Mouse (Mus musculus) CH12.LX (cell line): ENCODE data around the gene Nprl3. TPM values are rescaled to one million over a fixed set of nuclear protein-coding genes. Genes with fewer than 3 reads are reported as not detected.
A peak's percentile ranks its signal among the peaks of the same experiment; 100 is the strongest.

ENCODE experiments used
- DNase-seq: peaks from one replicate; pipeline ENCODE4 v3.0.0-alpha.2; 2013; ENCODE audit errors: extremely low read depth
- H3K27ac ChIP-seq: 2 replicates; pipeline ENCODE4 v1.5.1; 2012; ENCODE audit warnings: low read depth, mild to moderate bottlenecking, control low read depth, moderate library complexity; ENCODE audit not compliant: insufficient read depth
- H3K27me3 ChIP-seq: replicated peaks from 2 replicates; pipeline ENCODE3; 2012; ENCODE audit warnings: inconsistent platforms
- H3K36me3 ChIP-seq, 2 experiments: replicated peaks in 1 of 2; 2 replicates each; pipeline versions ENCODE3 to v1.6.1; 2012; ENCODE audit warnings: inconsistent platforms in 1 of 2, low read length in 1 of 2, mild to moderate bottlenecking in 1 of 2, mixed read lengths in 1 of 2, moderate library complexity in 1 of 2; ENCODE audit not compliant: control insufficient read depth in 1 of 2, insufficient read depth in 1 of 2
- H3K4me1 ChIP-seq, 2 experiments: 2 replicates each; pipeline ENCODE4 v1.6.1; 2012; ENCODE audit warnings: inconsistent platforms in 1 of 2, moderate library complexity in 1 of 2; ENCODE audit not compliant: insufficient read depth in 2 of 2, control insufficient read depth in 1 of 2
- H3K4me2 ChIP-seq: 2 replicates; pipeline ENCODE4 v1.6.1; 2012; ENCODE audit warnings: low read depth, mild to moderate bottlenecking, control low read depth; ENCODE audit not compliant: poor library complexity, insufficient read depth, severe bottlenecking
- H3K4me3 ChIP-seq, 3 experiments: fragments of 150-350 bp in 1 of 3; sonication (generic) in 1 of 3; replicated peaks in 1 of 3; 2 replicates each; pipeline versions ENCODE3 to v1.5.1; 2011 to 2012; ENCODE audit warnings: low read depth in 2 of 3, low read length in 2 of 3, mild to moderate bottlenecking in 2 of 3, moderate library complexity in 2 of 3, control low read depth in 1 of 3, improper control_type of control experiment in 1 of 3, inconsistent platforms in 1 of 3, mixed read lengths in 1 of 3; ENCODE audit not compliant: poor library complexity in 1 of 3
- H3K79me2 ChIP-seq: replicated peaks from 2 replicates; pipeline ENCODE4 v1.6.1; 2012; ENCODE audit warnings: mild to moderate bottlenecking, moderate library complexity; ENCODE audit not compliant: control insufficient read depth, poor library complexity, insufficient read depth, severe bottlenecking; ENCODE audit errors: extremely low read depth
- H3K9ac ChIP-seq: 2 replicates; pipeline ENCODE4 v1.6.1; 2012; ENCODE audit warnings: low read depth, mild to moderate bottlenecking, control low read depth, moderate library complexity; ENCODE audit not compliant: insufficient read depth
- H3K9me3 ChIP-seq: replicated peaks from 2 replicates; pipeline ENCODE3; 2012; ENCODE audit warnings: low read length, inconsistent platforms, mixed read lengths
- BHLHE40 ChIP-seq: IDR thresholded peaks from 2 replicates; pipeline ENCODE4 v1.6.1; 2011; ENCODE audit warnings: mild to moderate bottlenecking, low read depth, low read length, improper control_type of control experiment
- CHD2 ChIP-seq: IDR thresholded peaks from 2 replicates; pipeline ENCODE4 v1.6.1; 2011; ENCODE audit warnings: low read length, improper control_type of control experiment
- CTCF ChIP-seq, 2 experiments: IDR thresholded peaks in 1 of 2; conservative IDR thresholded peaks in 1 of 2; 2 replicates each; pipeline ENCODE4 v1.5.1; 2011 to 2012; ENCODE audit warnings: low read depth in 2 of 2, low read length in 2 of 2, improper control_type of control experiment in 1 of 2, inconsistent platforms in 1 of 2, mild to moderate bottlenecking in 1 of 2, moderate library complexity in 1 of 2
- E2F4 ChIP-seq: IDR thresholded peaks from 2 replicates; pipeline ENCODE4 v1.6.1; 2011; ENCODE audit warnings: low read depth, low read length, improper control_type of control experiment; ENCODE audit not compliant: insufficient replicate concordance
- ELF1 ChIP-seq: IDR thresholded peaks from 2 replicates; pipeline ENCODE4 v1.6.1; 2014; ENCODE audit warnings: low read depth, mild to moderate bottlenecking, inconsistent platforms, low read length, improper control_type of control experiment
- EP300 ChIP-seq: IDR thresholded peaks from 2 replicates; pipeline ENCODE4 v1.6.1; 2011; ENCODE audit warnings: low read length, improper control_type of control experiment
- ETS1 ChIP-seq: conservative IDR thresholded peaks from 2 replicates; pipeline ENCODE4 v1.6.1; 2012; ENCODE audit warnings: low read depth, mild to moderate bottlenecking, inconsistent platforms, low read length, improper control_type of control experiment, moderate library complexity
- GABPA ChIP-seq: IDR thresholded peaks from 2 replicates; pipeline ENCODE4 v1.6.1; 2012; ENCODE audit warnings: low read depth, low read length, improper control_type of control experiment, inconsistent platforms; ENCODE audit not compliant: insufficient replicate concordance
- HCFC1 ChIP-seq: IDR thresholded peaks from 2 replicates; pipeline ENCODE4 v1.6.1; 2012; ENCODE audit warnings: low read depth, mild to moderate bottlenecking, inconsistent platforms, low read length, improper control_type of control experiment
- JUN ChIP-seq: IDR thresholded peaks from 2 replicates; pipeline ENCODE4 v1.6.1; 2011; ENCODE audit warnings: low read depth, mild to moderate bottlenecking, low read length, improper control_type of control experiment, moderate library complexity; ENCODE audit not compliant: insufficient read depth
- KAT2A ChIP-seq: IDR thresholded peaks from 2 replicates; pipeline ENCODE4 v1.6.1; 2012; ENCODE audit warnings: low read length, improper control_type of control experiment, inconsistent platforms; ENCODE audit not compliant: insufficient replicate concordance
- MAFK ChIP-seq: IDR thresholded peaks from 2 replicates; pipeline ENCODE4 v1.6.1; 2011; ENCODE audit warnings: low read length, improper control_type of control experiment; ENCODE audit not compliant: insufficient replicate concordance
- MAX ChIP-seq: IDR thresholded peaks from 2 replicates; pipeline ENCODE4 v1.6.1; 2011; ENCODE audit warnings: low read length, improper control_type of control experiment
- MXI1 ChIP-seq: IDR thresholded peaks from 2 replicates; pipeline ENCODE4 v1.6.1; 2011; ENCODE audit warnings: mild to moderate bottlenecking, low read depth, low read length, improper control_type of control experiment
- MYC ChIP-seq: IDR thresholded peaks from 2 replicates; pipeline ENCODE4 v1.6.1; 2011; ENCODE audit warnings: low read depth, mild to moderate bottlenecking, improper control_type of control experiment, low read length
- NELFE ChIP-seq: IDR thresholded peaks from 2 replicates; pipeline ENCODE4 v1.6.1; 2011; ENCODE audit warnings: low read depth, low read length, improper control_type of control experiment
- PAX5 ChIP-seq: IDR thresholded peaks from 2 replicates; pipeline ENCODE4 v1.6.1; 2012; ENCODE audit warnings: low read length, inconsistent platforms, mixed read lengths
- POLR2A ChIP-seq: IDR thresholded peaks from 2 replicates; pipeline ENCODE4 v1.6.1; 2011; ENCODE audit warnings: low read depth, mild to moderate bottlenecking, improper control_type of control experiment, low read length
- RAD21 ChIP-seq: IDR thresholded peaks from 2 replicates; pipeline ENCODE4 v1.6.1; 2011; ENCODE audit warnings: low read depth, mild to moderate bottlenecking, low read length, improper control_type of control experiment, moderate library complexity
- RCOR1 ChIP-seq: conservative IDR thresholded peaks from 2 replicates; pipeline ENCODE4 v1.6.1; 2012; ENCODE audit warnings: low read depth, mild to moderate bottlenecking, inconsistent platforms, low read length, improper control_type of control experiment
- SIN3A ChIP-seq: IDR thresholded peaks from 2 replicates; pipeline ENCODE4 v1.6.1; 2012; ENCODE audit warnings: low read length, improper control_type of control experiment, inconsistent platforms
- TCF12 ChIP-seq: IDR thresholded peaks from 2 replicates; pipeline ENCODE4 v1.6.1; 2014; ENCODE audit warnings: low read depth, mild to moderate bottlenecking, inconsistent platforms, low read length, improper control_type of control experiment
- UBTF ChIP-seq: IDR thresholded peaks from 2 replicates; pipeline ENCODE4 v1.6.1; 2012; ENCODE audit warnings: low read depth, mild to moderate bottlenecking, inconsistent platforms, low read length, improper control_type of control experiment, moderate library complexity
- ZKSCAN1 ChIP-seq: IDR thresholded peaks from 2 replicates; pipeline ENCODE4 v1.6.1; 2012; ENCODE audit warnings: low read depth, inconsistent platforms, low read length, improper control_type of control experiment, borderline replicate concordance
- dilution Hi-C: fragments of 300-500 bp; cut with MboI; formaldehyde crosslinking; loops from 2 replicates; pipeline ENCODE4 v1.14.3; 2020; ENCODE audit warnings: low sequenced_read_pairs; ENCODE audit not compliant: extremely low pct_unique_long_range_greater_than_20kb, extremely low pct_ligation_motif_present
- in situ Hi-C: fragments of 300-500 bp; cut with MboI; formaldehyde crosslinking; loops from 3 replicates; pipeline ENCODE4 v1.14.3; 2019; ENCODE audit warnings: low sequenced_read_pairs, low pct_ligation_motif_present, low pct_unique_long_range_greater_than_20kb, mixed read lengths
- polyA plus RNA-seq: library from polyadenylated mRNA; unstranded; fragments of >175 nt; gene quantifications from 2 replicates; pipeline ENCODE4 v1.2.1, GENCODE M21; 2012; ENCODE audit warnings: low read depth; ENCODE audit not compliant: insufficient read length
- total RNA-seq, 2 experiments: library from RNA; depleted of rRNA; stranded (reverse); fragments of 300-350 nt in 1 of 2; fragments of >200 nt in 1 of 2; gene quantifications; 2 replicates each; pipeline ENCODE4 v1.2.3; 2012 to 2014

The Nprl3 gene
- total and polyA plus RNA-seq, 3 experiments: 47.9 to 79.8 (median 51.7) TPM

DNA sequence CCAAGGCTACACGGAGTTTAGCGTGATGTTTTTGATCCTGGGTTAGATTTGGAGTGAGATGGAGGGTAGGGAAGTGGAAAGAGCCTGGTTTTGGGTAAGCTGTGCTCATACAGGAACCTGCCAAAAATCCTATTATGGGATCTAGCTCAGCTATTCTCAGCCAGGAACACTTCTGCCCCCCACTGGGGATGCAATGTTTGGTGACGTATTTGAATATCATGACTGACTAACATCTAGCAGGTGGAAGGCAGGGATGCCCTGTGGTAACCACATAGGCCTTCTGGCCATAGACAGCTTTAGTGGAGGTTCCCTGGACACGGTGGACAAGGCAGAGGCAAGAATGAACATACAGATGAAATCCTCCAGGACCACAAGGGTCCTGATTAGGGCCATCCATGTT lies 37.3 kb downstream of the Nprl3 start:
- H3K36me3 ChIP-seq: peaks cover 60 to 78% of the 10 kb centered on the region in 2 experiments

DNA sequence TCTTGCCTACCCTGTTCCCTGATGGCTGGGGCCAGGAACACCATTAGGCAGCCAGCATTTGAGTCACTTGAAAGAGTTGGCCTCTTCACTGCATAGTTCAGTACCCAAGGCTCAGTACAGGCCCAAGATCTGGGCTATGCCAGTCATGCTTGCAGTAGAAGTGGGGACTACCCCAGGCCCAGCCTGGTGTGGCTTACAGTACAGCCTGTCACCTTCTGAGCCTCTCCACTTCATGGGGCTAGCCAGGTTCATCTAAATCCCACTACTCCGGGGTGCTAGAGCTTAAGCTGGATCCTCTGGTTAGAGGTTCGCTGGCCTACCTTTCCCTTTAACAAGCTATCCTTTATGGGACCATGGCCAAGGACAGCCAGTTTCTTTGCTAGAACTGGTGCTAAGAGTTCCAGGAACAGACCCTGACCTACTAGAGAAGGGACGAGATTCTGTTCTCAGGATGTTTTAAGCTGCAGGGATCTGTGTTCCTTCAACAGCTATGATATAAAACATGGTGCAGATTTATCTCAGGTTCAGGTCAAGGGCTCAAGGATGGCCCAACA lies 39.1 kb downstream of the Nprl3 start:
- Histone ChIP-seq H3K9me3 (peaks cover 2% of the 10 kb centered on the region), H3K4me1 (peaks cover 0 to 47% of the 10 kb centered on the region in 2 experiments; a peak in 2 of 4 replicates), H3K27me3 (peaks cover 17% of the 10 kb centered on the region), H3K9ac (no peak overlapping the region), H3K4me3 (no peak overlapping the region), H3K4me2 (no peak overlapping the region), H3K79me2 (no peaks in the 10 kb centered on the region), H3K27ac (no peak overlapping the region), H3K36me3 (peaks cover 42 to 59% of the 10 kb centered on the region in 2 experiments)
- in situ Hi-C loops: no loop called here
- dilution Hi-C loops: no loop called here
- no peak for TF ChIP-seq TCF12
- no peak for TF ChIP-seq ZKSCAN1
- DNase-seq: no peak

More for the DNA sequence above, 37.3 kb downstream of the Nprl3 start:
- H3K27ac ChIP-seq: no peak overlapping the region
- H3K4me3 ChIP-seq: no peak overlapping the region
- no peaks in the 10 kb centered on the region for H3K9me3 ChIP-seq
- no peaks in the 10 kb centered on the region for H3K79me2 ChIP-seq
- H3K4me1 ChIP-seq: peaks cover 0 to 37% of the 10 kb centered on the region in 2 experiments; a peak in 2 of 4 replicates
- dilution Hi-C loops: no loop called here
- no peak for DNase-seq
- no peak overlapping the region for H3K9ac ChIP-seq
- in situ Hi-C loops: loop anchor here (10.0 kb wide), 1 partner anchor 45 kb away; no protein-coding TSS in a partner anchor
- peaks cover under 1% of the 10 kb centered on the region for H3K27me3 ChIP-seq
- no peak overlapping the region for H3K4me2 ChIP-seq
- no peak for TF ChIP-seq SIN3A
- TF ChIP-seq NELFE: no peak
- TF ChIP-seq CTCF (conservative IDR thresholded peaks at IDR 0.05 in 1 of 2, IDR thresholded peaks at IDR 0.05 in 1 of 2; ENCODE audit: low read depth in 2 of 2, low read length in 2 of 2): no peak; a peak in 1 of 4 replicates
- no peak for TF ChIP-seq RCOR1
- no peak for TF ChIP-seq KAT2A
- TF ChIP-seq JUN: no peak
- no peak for TF ChIP-seq E2F4
- TF ChIP-seq PAX5: no peak

DNA sequence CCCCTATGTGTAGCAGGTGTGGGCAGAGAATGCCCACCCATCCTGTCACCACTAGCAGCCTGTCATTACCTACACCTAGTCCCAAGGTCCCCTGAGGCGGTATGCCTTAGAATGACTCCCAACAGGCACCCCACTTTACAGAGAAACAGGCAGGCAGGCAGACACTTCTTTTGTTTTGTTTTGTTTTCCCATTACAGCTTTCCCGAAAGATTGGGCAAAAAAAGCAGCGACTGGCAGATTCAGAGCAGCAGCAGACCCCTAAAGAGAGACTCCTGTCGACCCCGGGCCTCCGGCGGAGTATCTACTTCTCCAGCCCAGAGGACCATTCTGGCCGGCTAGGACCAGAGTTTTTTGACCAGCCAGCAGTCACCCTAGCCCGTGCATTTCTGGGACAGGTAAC lies 40.0 kb downstream of the Nprl3 start:
- Histone ChIP-seq H3K79me2 (no peaks in the 10 kb centered on the region), H3K27ac (no peak overlapping the region), H3K27me3 (peaks cover 17% of the 10 kb centered on the region), H3K4me1 (peaks cover 5 to 55% of the 10 kb centered on the region in 2 experiments), H3K4me3 (no peak overlapping the region), H3K36me3 (peaks cover 34 to 51% of the 10 kb centered on the region in 2 experiments), H3K9ac (no peak overlapping the region; the same call in 1 of the 2 replicates), H3K9me3 (peaks cover 3% of the 10 kb centered on the region), H3K4me2 (peak overlapping the region; percentile 83; the same call in 1 of the 2 replicates)
- DNase-seq: no peak
- in situ Hi-C loops: no loop called here
- TF ChIP-seq UBTF (no peak), ELF1 (no peak), HCFC1 (no peak), EP300 (no peak), RAD21 (no peak), POLR2A (no peak), BHLHE40 (no peak), SIN3A (no peak), GABPA (no peak), MYC (no peak), CHD2 (no peak), MAX (no peak), PAX5 (no peak), KAT2A (no peak), JUN (no peak), MXI1 (no peak), MAFK (no peak), CTCF (conservative IDR thresholded peaks at IDR 0.05 in 1 of 2, IDR thresholded peaks at IDR 0.05 in 1 of 2; ENCODE audit: low read depth in 2 of 2, low read length in 2 of 2) (no peak), NELFE (no peak), ETS1 (no peak)
- dilution Hi-C loops: no loop called here
